Mouse (Mus musculus) neural tube, embryonic 14.5 days (tissue): Measurements from ENCODE around the gene Gm36176. TPM values are rescaled to one million over a fixed set of nuclear protein-coding genes. Genes with fewer than 3 reads are reported as not detected.

Source experiments
- polyA plus RNA-seq: library from polyadenylated mRNA; unstranded; fragments of >200 nt; fragmentation: Nextera tagmentation; extraction: Ambion mirVana; gene quantifications from 2 replicates; pipeline ENCODE4 v1.2.1, GENCODE M21; 2014

Gm36176 gene
- polyA plus RNA-seq, 1 experiment from 2014 or later = not detected

Other genes with a start within 250 kb of the Gm36176 start
- 214 and 240 TPM in 2 replicates for gene Sumo3, start 240.7 kb upstream of the Gm36176 start, polyA plus RNA-seq
- 2.7 TPM in 1 of 2 replicates, not detected in the other for gene Gm49325, start 240.6 kb upstream of the Gm36176 start, polyA plus RNA-seq
- 44.0 and 57.3 TPM in 2 replicates for gene Ube2g2, start 224.5 kb upstream of the Gm36176 start, polyA plus RNA-seq
- 1.4 and 1.5 TPM in 2 replicates for gene Tspear, start 160.2 kb upstream of the Gm36176 start, polyA plus RNA-seq
- not detected in 2 replicates for gene Gm19402, start 156.0 kb upstream of the Gm36176 start, polyA plus RNA-seq
- gene Gm9508, start 149.6 kb upstream of the Gm36176 start, polyA plus RNA-seq = not detected in 2 replicates
- gene Gm10272, start 140.2 kb upstream of the Gm36176 start, polyA plus RNA-seq = not detected in 2 replicates
- gene Gm10024, start 135.3 kb upstream of the Gm36176 start, polyA plus RNA-seq = not detected in 2 replicates
- not detected in 2 replicates for gene Gm10142, start 131.0 kb upstream of the Gm36176 start, polyA plus RNA-seq
- not detected in 2 replicates for gene Krtap12-1, start 126.2 kb upstream of the Gm36176 start, polyA plus RNA-seq
- not detected in 2 replicates for gene Gm10100, start 120.3 kb upstream of the Gm36176 start, polyA plus RNA-seq
- gene Gm18596, start 104.2 kb upstream of the Gm36176 start, polyA plus RNA-seq = not detected in 2 replicates
- gene Gm9736, start 95.4 kb upstream of the Gm36176 start, polyA plus RNA-seq = not detected in 2 replicates
- not detected in 2 replicates for gene Gm3233, start 87.1 kb upstream of the Gm36176 start, polyA plus RNA-seq
- not detected in 2 replicates for gene Gm3238, start 75.5 kb upstream of the Gm36176 start, polyA plus RNA-seq
- not detected in 2 replicates for gene Gm7138, start 69.9 kb upstream of the Gm36176 start, polyA plus RNA-seq
- gene Gm3250, start 64.3 kb upstream of the Gm36176 start, polyA plus RNA-seq = not detected in 2 replicates
- not detected in 2 replicates for gene Gm7137, start 58.6 kb upstream of the Gm36176 start, polyA plus RNA-seq
- gene Gm9639, start 51.7 kb upstream of the Gm36176 start, polyA plus RNA-seq = not detected in 2 replicates
- gene Gm19668, start 47.7 kb upstream of the Gm36176 start, polyA plus RNA-seq = not detected in 2 replicates
- not detected in 2 replicates for gene Gm9507, start 35.0 kb upstream of the Gm36176 start, polyA plus RNA-seq
- not detected in 2 replicates for gene Gm2696, start 32.1 kb upstream of the Gm36176 start, polyA plus RNA-seq
- gene Krtap10-4, start 19.7 kb upstream of the Gm36176 start, polyA plus RNA-seq = not detected in 2 replicates
- not detected in 2 replicates for gene Krtap10-10, start 10.9 kb upstream of the Gm36176 start, polyA plus RNA-seq
- gene Gm10318, start 6.1 kb downstream of the Gm36176 start, polyA plus RNA-seq = 0.30 TPM in 1 of 2 replicates, not detected in the other
- not detected in 2 replicates for gene Gm3285, start 15.2 kb downstream of the Gm36176 start, polyA plus RNA-seq
- 17.4 and 20.6 TPM in 2 replicates for gene Lrrc3, start 55.7 kb downstream of the Gm36176 start, polyA plus RNA-seq
- gene Trpm2, start 123.8 kb downstream of the Gm36176 start, polyA plus RNA-seq = 6.0 and 9.2 TPM in 2 replicates
- gene 1810043G02Rik, start 131.7 kb downstream of the Gm36176 start, polyA plus RNA-seq = 41.3 and 52.6 TPM in 2 replicates
- 83.2 and 93.9 TPM in 2 replicates for gene Pfkl, start 163.3 kb downstream of the Gm36176 start, polyA plus RNA-seq
- not detected in 2 replicates for gene Dnmt3l, start 195.1 kb downstream of the Gm36176 start, polyA plus RNA-seq
- 0.21 TPM in 2 replicates for gene Aire, start 196.8 kb downstream of the Gm36176 start, polyA plus RNA-seq
- 0.56 and 1.1 TPM in 2 replicates for gene Icosl, start 222.5 kb downstream of the Gm36176 start, polyA plus RNA-seq